Comparison of ENCODE assay signal across 8 mouse cellular contexts in genomic region chr2:91487295-91487694, GRCm38 (mm10). TPM values are rescaled to one million over a fixed set of nuclear protein-coding genes. Genes with fewer than 3 reads are reported as not detected.
DNase-seq lines count a peak whose midpoint lies in the region; ATAC-seq and TF ChIP-seq lines count a peak whose summit lies in the region.
"Not testable (repeated sequence)": the region's sequence is repeated elsewhere in the genome, so short reads cannot be mapped to it uniquely, and the experiment has no call there.

No protein-coding gene starts in this region.

- H3K36me3 ChIP-seq in ES-E14 (ENCODE audit: control insufficient read depth, insufficient read depth, low read length, poor library complexity, severe bottlenecking) = not testable (repeated sequence)
- H3K36me3 ChIP-seq in heart, postnatal 0 days (replicated peaks; ENCODE audit: control insufficient read depth, insufficient read depth, low read length) = peaks cover 42% of the 10 kb centered on the region
- H3K36me3 ChIP-seq in lung, embryonic 14.5 days (ENCODE audit: insufficient read depth) = peaks cover 86% of the 10 kb centered on the region

- not testable (repeated sequence) for H3K27ac ChIP-seq in ES-E14 (ENCODE audit: insufficient read depth, low read depth, low read length, poor library complexity, severe bottlenecking); heart, postnatal 0 days (ENCODE audit: low read depth); lung, embryonic 14.5 days (ENCODE audit: low read depth)

- TF ChIP-seq EP300 in heart, postnatal 0 days (IDR thresholded peaks at IDR 0.05; ENCODE audit: low read depth) = not testable (repeated sequence)

- not testable (repeated sequence) for H3K4me2 ChIP-seq in heart, postnatal 0 days (ENCODE audit: low read depth, low read length); lung, embryonic 14.5 days

- not testable (repeated sequence) for H3K4me1 ChIP-seq in ES-E14 (ENCODE audit: control insufficient read depth in 2 of 2, insufficient read depth in 2 of 2, low read length in 2 of 2, poor library complexity in 1 of 2); heart, postnatal 0 days (ENCODE audit: control insufficient read depth, insufficient read depth); lung, embryonic 14.5 days (ENCODE audit: insufficient read depth)

- ATAC-seq in heart, postnatal 0 days (ENCODE audit: insufficient read depth, low read depth); lung, embryonic 14.5 days (ENCODE audit: insufficient read depth): not testable (repeated sequence)

- peak; percentile 57 for TF ChIP-seq CTCF in heart, postnatal 0 days (IDR thresholded peaks at IDR 0.05; ENCODE audit: low read depth)
- TF ChIP-seq CTCF in lung, embryonic 14.5 days (IDR thresholded peaks at IDR 0.05; ENCODE audit: low read depth) = peak; percentile 58

- not testable (repeated sequence) for H3K9ac ChIP-seq in ES-E14 (ENCODE audit: insufficient read depth, low read depth, low read length, poor library complexity, severe bottlenecking); heart, postnatal 0 days (replicated peaks; ENCODE audit: low read depth, low read length); lung, embryonic 14.5 days

- in situ Hi-C loops in ES-E14 (cut with MboI; ENCODE audit: low sequenced_read_pairs in 2 of 2, unreplicated experiment in 2 of 2) = loop anchor here (10.0 to 25.0 kb wide), 2 partner anchors 202 to 375 kb away; partner anchors contain the start of gene Mybpc3 (in 1 of the 2)

- 83% methylated on average over 1 of the region's 3 CpGs for WGBS in heart, postnatal 0 days
- 50% methylated on average over 3 of the region's 3 CpGs for WGBS in lung, embryonic 14.5 days

- H3K9me3 ChIP-seq in ES-E14 (ENCODE audit: control insufficient read depth, insufficient read depth, low read depth, low read length); heart, postnatal 0 days (replicated peaks; ENCODE audit: control insufficient read depth, low read length); lung, embryonic 14.5 days (ENCODE audit: low read depth, low read length): not testable (repeated sequence)

- not testable (repeated sequence) for H3K4me3 ChIP-seq in ES-E14 (ENCODE audit: insufficient read depth in 1 of 2, low read depth in 1 of 2, low read length in 2 of 2, poor library complexity in 1 of 2, severe bottlenecking in 1 of 2); heart, postnatal 0 days (ENCODE audit: low read depth, low read length); lung, embryonic 14.5 days (ENCODE audit: low read depth, low read length)

- not testable (repeated sequence) for DNase-seq in ES-E14 (ENCODE audit: low read depth, low spot score); heart, postnatal 0 days (ENCODE audit: low spot score); lung, embryonic 14.5 days
- DNase-seq in cerebellum, adult 9-10 months = peak; percentile 65
- peak; percentile 55 for DNase-seq in kidney, adult 9 months
- peak; percentile 48 for DNase-seq in layer of hippocampus, adult 11-12 months (ENCODE audit: low spot score)
- peak; percentile 26 for DNase-seq in right cerebral cortex, adult 18-20 months
- DNase-seq in urinary bladder, postnatal 14 days (ENCODE audit: low spot score) = peak; percentile 45

- H3K27me3 ChIP-seq in heart, postnatal 0 days (ENCODE audit: control insufficient read depth, insufficient read depth, low read length); lung, embryonic 14.5 days (ENCODE audit: insufficient read depth, low read length): not testable (repeated sequence)

TF ChIP-seq in ES-E14, 5 proteins besides CTCF, POLR2A, EP300 and RAD21:
- peak; percentile 89 for TF ChIP-seq ZNF384 (IDR thresholded peaks at IDR 0.05; ENCODE audit: low read depth, low read length)

RNA-seq across cellular contexts. Expression of gene Lrp4, which starts 30.0 kb away (rescaled TPM):
- total RNA-seq in ES-E14 (2012; rRNA removed) = 14.2 and 23.4 TPM in 2 replicates
- total RNA-seq in heart, postnatal 0 days (2014; rRNA removed; ENCODE audit: low replicate concordance) = 12.2 and 22.3 TPM in 2 replicates
- 2.7 and 2.8 TPM in 2 replicates for polyA plus RNA-seq in heart, postnatal 0 days (2015; fragmentation: Nextera tagmentation; extraction: Ambion mirVana)
- polyA plus RNA-seq in lung, embryonic 14.5 days (2014; fragmentation: Nextera tagmentation; extraction: Ambion mirVana) = 7.6 TPM in 2 replicates

RNA-seq across cellular contexts. Expression of gene Ckap5, which starts 39.3 kb away (rescaled TPM):
- 59.9 and 68.8 TPM in 2 replicates for total RNA-seq in ES-E14 (2012; rRNA removed)
- total RNA-seq in heart, postnatal 0 days (2014; rRNA removed; ENCODE audit: low replicate concordance) = 39.7 and 58.5 TPM in 2 replicates
- polyA plus RNA-seq in heart, postnatal 0 days (2015; fragmentation: Nextera tagmentation; extraction: Ambion mirVana) = 36.8 and 41.2 TPM in 2 replicates
- polyA plus RNA-seq in lung, embryonic 14.5 days (2014; fragmentation: Nextera tagmentation; extraction: Ambion mirVana) = 96.3 and 106 TPM in 2 replicates

RNA-seq across cellular contexts. Expression of gene 1110051M20Rik, which starts 42.8 kb away (rescaled TPM):
- 10.3 and 12.4 TPM in 2 replicates for total RNA-seq in ES-E14 (2012; rRNA removed)
- total RNA-seq in heart, postnatal 0 days (2014; rRNA removed; ENCODE audit: low replicate concordance) = 24.5 and 32.0 TPM in 2 replicates
- 24.6 and 27.8 TPM in 2 replicates for polyA plus RNA-seq in heart, postnatal 0 days (2015; fragmentation: Nextera tagmentation; extraction: Ambion mirVana)
- polyA plus RNA-seq in lung, embryonic 14.5 days (2014; fragmentation: Nextera tagmentation; extraction: Ambion mirVana) = 73.3 and 73.4 TPM in 2 replicates
